ENCODE assay signal across 16 mouse cellular contexts in the genomic region with DNA sequence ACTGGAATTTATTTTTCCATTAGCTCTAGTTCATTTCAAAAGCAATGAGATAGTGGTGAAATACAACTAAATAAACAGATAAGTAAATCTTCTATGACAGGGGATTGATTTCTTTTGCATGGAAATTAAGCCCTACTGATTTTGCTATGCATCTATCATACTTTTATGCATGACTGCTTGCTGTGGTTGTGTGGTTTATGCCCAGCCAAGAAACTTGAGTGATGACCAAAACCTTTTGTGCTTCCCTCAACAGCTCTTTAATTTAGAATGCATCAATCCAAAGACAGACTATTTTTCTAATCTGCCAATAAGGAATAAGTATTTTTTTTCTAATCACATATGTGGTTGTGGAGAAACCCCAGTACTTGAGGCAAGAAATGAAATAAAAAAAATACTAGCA.
"Had no signal": no experiment of that assay in that cellular context is flagged by ENCODE, and none has a peak within 500 bp of the region (broad histone marks: within the 10 kb centered on the region; RNA-seq: fewer than 3 reads in every experiment).

No protein-coding gene starts in this region.

- H3K27ac ChIP-seq: lung, embryonic 15.5 days; macrophage; midbrain, embryonic 13.5 days; midbrain, embryonic 15.5 days; neural tube, embryonic 12.5 days had no signal

- ATAC-seq: lung, postnatal 0 days; midbrain, embryonic 13.5 days; midbrain, embryonic 15.5 days had no signal

- H3K27me3 ChIP-seq: lung, embryonic 15.5 days; megakaryocyte, embryonic 14.5 days; midbrain, embryonic 13.5 days; midbrain, embryonic 15.5 days; neural tube, embryonic 12.5 days had no signal

- DNase-seq: lung, adult 2 months; lung, postnatal 14 days; lung, postnatal 36 days; right cerebral cortex, postnatal 14 days; spleen, adult 18-20 months; thymus, adult 18-20 months; thymus, postnatal 14 days; thymus, postnatal 36 days had no signal

- H3K9ac ChIP-seq: lung, embryonic 15.5 days; midbrain, embryonic 13.5 days; midbrain, embryonic 15.5 days; neural tube, embryonic 12.5 days had no signal

- H3K4me3 ChIP-seq: lung, embryonic 15.5 days; megakaryocyte, embryonic 14.5 days; midbrain, embryonic 13.5 days; midbrain, embryonic 15.5 days; neural tube, embryonic 12.5 days had no signal

- H3K4me2 ChIP-seq: lung, embryonic 15.5 days; midbrain, embryonic 11.5 days; midbrain, embryonic 13.5 days; midbrain, embryonic 15.5 days; neural tube, embryonic 12.5 days had no signal

- H3K4me1 ChIP-seq: lung, embryonic 15.5 days; megakaryocyte, embryonic 14.5 days; midbrain, embryonic 13.5 days; midbrain, embryonic 15.5 days; neural tube, embryonic 12.5 days had no signal

- H3K9me3 ChIP-seq: lung, embryonic 15.5 days; megakaryocyte, embryonic 14.5 days; midbrain, embryonic 13.5 days; midbrain, embryonic 15.5 days; neural tube, embryonic 12.5 days had no signal

- H3K36me3 ChIP-seq: lung, embryonic 15.5 days; midbrain, embryonic 13.5 days; midbrain, embryonic 15.5 days; neural tube, embryonic 12.5 days had no signal
